Mouse (Mus musculus) frontal cortex, adult (tissue): ENCODE measurements at regions not wholly inside any gene's neighbourhood (a gene's known extent, or its start where the extent isn't known, plus 50 kb on each side); places are given as distances from the start of the nearest gene placed in this dataset.
"Not testable (repeated sequence)": the region's sequence is repeated elsewhere in the genome, so short reads cannot be mapped to it uniquely, and the experiment has no call there.

ENCODE experiments used
- ATAC-seq: cut with Nextera tagmentation; 2 replicates; pipeline ENCODE4 v1.9.2; 2017; ENCODE audit warnings: mild to moderate bottlenecking, moderate library complexity, mixed read lengths; ENCODE audit not compliant: low TSS enrichment

DNA sequence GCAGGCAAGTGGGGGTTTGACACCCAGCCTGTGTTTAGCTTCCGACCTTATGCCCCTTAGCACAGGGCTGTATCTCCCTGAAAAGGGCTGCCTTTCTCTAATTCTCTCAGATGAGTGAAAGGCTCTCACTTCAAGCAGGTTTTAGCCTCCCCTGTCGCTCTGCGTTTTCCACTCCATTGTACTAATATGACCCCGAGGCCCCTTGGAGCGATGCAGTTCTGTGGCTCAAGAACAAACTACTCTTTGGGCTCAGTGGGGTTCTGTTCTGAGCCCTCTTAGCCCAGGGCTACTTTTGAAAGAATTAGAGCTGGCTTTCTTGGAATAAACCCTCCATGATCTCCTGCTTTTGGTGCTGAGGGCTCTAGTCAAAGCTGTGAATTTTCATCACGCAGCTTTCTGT lies 53.4 kb upstream of the Castor2 start:
- no peak for ATAC-seq

DNA sequence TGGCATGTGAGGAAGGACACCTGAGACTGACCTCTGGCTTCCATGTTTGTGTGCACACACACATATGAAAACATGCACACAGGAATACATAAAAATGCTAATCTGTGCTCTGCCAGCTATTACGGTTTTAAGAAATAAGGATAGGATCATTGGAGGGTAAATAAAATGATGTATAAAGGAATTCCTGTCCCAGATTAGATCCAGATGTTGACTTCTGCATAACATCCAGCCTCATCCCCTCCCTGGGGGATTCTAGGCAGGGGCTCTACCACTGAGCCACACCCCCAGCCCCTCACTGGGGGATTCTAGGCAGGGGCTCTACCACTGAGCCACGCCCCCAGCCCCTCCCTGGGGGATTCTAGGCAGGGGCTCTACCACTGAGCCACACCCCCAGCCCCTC lies 56.6 kb upstream of the Castor2 start:
- not testable (repeated sequence) for ATAC-seq

DNA sequence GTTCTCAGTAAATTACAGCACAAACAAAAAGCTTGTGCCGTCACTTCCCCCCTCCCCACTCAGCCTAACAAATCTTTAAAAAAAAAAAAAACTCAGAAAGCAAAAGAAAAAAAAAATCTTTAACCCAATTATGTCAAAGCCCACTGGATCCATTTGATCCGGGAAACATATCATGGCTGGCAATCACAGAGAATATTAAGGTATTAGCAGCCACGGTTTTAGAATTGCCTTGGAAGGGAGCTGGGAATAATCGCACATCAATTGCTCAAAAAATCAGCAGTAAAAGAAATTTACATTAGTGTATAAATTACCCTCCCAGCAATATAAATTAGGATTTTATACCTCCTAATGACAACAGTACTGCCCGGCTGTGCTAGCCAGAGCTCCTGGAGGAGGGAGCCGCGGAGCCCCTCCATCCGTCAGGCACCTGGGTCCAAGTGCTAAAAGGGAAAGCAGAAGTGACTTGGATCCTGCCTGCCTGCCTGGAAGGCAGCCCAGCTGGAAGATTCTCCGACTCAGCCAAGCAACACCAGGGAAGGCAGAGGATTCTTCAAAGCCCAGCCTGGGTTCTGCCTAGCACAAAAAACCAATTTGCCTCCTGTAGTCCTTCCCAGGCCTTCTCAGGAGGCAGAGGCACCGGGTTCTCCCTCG lies 72.1 kb upstream of the Castor2 start:
- ATAC-seq = peak; percentile 94

DNA sequence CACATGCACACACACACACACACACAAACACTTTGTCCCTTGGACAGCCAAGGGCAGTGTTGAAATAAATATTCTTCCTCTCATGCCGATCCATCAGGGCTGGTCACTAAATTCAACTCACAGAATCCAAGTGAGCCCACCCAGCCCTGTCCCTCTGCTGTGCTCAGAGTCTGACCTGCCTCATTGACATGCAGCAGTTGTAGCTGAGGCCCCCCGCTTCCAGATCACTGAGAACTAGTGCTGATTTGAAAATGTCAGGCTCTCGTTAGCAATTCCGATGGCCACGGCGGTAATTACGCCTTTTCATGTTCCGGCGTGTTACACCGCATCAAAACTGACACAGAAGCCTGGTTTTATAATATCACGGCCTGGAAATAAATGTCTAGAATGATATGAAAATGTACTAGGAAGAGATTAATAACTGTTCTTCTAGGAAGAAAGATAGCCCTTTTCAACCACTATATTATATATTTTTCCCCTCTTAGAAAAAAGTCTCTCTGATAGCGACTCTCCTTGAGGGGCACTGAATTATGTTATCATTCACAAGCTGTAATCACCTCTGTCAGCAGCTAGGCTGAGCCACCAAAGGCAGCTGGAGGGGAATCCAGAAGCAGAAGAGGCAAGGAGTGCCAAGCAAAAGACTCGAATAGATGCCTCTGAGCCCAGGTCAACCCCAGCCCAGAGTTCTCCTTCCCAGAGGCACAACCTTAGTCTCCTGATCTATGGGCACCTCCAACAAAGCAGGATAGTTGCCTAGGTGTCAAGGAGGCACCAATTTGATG lies 79.7 kb upstream of the Castor2 start:
- ATAC-seq = no peak

DNA sequence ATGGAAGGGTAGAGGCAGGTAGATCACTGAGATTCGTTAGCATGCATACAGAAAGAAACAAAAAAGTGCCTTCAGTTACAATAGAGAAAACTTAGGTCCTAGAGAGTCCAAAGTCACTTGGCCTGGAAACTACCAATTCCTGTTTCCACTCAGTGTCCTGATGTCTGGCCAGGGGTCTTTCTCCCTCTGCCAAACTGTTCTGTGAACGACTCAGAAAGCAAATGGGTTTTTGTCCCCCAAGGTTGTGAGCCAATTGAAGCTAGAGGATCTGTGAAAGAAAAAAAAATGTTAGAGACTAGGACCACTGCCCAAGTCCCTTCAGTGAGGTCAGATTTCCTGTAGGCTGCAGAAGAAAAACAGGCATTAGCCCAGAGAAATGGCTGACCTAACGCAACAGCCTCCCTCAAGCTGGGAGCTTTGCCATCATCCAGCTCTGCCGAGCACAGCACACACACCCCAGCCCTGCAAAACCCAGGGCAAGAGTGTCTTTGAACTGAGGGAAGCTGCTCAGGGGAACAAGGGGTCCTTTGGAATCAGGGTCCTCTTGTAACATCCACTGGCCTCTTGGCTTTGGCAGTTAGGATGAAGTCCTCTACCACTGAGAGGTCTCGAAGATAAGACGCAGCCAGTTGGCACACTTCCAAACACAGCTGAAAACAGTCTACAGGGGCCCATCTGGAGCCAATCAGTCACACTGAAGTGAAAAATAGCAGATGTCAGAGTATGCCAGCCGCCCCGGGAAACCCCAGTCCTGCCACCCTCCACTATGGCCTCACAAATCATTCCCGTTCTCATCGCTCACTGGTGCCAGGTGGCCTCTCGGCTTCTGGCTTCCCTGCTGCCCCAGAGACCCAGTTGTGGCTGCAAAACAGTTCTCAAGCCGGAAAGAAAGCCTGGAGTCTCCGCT lies 85.0 kb upstream of the Castor2 start:
- ATAC-seq = no peak

DNA sequence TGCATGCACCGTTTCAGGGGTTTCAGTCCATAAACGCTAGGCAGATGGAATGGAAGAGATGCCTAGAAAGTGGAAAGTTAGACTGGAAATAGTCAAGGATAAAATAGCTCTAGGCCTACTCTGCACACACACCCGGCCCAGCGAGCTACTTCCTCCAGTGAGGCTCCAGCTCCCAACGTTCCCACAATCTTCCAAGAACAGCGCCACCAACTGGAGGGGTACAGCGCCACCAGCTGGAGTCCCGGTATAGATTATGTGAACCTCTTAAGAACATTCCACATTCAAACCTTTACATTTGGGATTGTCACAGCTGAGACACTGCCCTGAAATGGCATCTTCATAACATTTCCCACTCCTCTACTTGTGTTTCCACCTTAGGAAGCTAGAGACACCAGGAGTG lies 86.3 kb upstream of the Castor2 start:
- no peak for ATAC-seq

DNA sequence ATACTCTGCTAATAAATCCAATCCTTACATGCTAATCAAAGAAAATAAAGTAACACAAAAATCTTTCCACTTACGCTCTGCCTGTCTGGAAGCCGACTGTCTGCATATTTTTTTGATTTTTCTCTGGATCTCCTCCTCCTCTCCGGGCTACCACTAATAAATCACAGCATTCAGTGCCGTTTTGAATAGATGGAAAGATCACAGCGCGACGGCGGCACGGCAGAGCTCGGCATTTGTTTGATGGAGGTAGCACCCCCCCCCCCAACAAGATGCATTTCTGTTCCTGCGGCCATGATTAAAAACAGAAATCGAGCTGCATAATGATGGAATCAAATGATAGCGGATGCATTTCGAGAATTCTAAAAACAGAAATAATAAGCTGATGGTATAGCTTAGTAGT lies 89.7 kb upstream of the Castor2 start:
- ATAC-seq = no peak

DNA sequence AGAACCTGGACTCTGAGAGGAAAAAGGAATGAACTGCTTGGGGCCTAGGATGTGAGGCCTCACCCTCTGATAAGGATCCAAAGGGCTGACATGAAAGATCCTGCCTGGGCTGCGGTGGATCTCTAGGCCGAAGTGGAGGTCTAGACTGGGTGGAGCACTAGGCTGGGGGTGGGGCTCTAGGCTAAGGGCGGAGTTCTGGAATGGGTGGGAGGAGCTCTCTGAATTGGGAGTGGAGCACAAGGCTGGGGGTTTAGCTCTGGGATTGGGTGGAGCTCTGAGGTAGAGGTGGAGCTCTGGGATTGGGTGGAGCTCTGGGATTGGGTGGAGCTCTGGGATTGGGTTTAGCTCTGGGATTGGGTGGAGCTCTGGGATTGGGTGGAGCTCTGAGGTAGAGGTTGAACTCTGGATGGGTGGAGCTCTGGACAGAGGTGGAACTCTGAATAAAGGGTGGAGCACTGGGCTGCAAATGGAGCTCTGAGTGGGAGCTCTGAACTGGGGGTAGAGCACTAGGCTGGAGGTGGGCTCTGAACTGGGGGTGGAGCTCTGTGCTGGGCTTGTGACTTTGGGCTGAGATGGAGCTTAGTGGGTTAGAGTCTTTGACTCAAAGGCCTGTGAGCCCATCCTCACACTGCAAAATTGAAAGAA lies 92.3 kb upstream of the Castor2 start:
- no peak for ATAC-seq

DNA sequence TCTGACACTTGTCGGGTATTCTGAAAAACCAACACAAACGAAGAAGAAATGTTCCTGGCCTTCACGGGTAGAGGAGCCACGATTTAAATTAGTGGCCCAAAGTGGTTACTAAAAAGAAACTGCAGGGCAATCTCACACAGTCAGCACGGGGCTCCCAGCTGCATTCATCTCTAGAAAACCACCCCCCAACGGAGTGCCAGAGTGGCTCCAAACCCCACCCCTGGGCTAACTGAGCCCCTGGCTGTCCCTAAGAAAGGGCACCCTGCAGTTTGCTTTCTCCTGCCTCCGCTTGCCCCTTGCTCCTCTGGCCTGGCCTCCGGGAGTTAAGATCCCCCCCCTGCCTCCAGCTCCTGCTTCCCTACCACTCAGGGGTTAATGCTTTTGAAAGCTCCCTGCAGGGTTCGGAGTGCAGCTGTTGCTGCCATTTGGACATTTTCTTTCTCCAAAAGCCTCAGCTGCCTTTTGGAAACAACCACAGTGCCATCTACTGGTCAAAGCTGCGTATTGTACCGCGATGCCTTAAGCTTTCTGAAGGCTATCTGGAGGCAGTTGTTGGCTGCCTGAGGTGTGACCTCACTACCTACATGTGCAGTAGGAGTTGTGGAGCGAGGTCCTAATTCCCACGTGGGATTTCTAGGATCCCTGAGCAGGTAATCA lies 92.9 kb upstream of the Castor2 start:
- ATAC-seq = peak; percentile 86

DNA sequence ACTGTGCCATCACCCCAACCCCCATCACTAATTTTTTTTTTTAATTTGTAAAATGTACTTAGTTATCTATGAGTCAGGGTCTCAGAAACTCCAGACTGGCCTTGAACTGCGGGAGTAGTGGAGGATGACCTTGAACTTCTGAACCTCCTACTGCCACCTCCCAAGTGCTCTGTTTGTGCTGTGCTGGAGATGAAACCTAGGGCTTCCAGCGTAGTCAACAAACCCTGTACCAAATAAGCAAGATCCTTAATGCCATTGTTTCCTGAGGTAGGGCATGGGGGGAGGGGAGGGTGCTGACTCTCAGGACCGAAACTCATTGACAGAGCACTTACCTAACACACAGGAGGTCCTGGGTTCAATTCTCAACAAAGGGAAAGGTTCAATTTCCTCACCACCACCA lies 93.5 kb upstream of the Castor2 start:
- ATAC-seq = no peak

DNA sequence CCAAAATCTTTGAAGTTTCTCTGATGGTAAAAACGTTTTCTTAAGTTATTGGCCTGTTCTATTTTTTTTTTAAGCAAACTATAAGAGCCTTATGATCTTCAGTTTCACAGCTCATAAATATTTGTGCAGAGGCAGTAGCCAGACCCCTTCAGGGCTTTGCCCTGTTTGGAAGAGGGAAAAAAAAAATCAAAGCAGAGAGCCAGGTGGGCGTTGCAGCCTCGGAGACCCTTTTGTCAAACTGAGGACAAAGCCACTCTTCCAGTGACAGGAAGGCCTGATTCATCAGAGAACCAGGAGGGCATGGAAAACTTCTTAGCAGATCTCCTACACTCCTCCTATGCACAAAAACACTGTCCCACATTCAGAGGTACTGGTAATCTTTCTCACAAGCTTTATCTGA lies 99.4 kb upstream of the Castor2 start:
- no peak for ATAC-seq

DNA sequence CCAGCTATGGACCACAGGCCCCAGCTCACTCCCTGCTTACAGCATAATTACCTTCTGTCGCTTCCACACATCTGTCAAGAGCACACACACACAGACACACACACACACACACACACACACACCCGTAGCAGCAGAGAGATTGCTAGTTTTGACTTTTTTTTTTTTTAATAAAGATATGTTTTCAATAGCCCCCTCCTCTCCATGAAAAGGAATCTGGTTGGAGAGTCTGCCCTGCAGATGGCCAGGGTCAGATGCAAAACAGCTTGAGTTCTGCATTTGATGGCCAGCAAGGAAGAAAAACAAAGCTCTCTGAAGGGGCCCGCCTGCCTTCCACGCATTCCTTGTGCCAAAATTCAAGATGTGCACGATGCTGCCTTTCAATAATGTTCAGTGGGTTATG lies 99.8 kb upstream of the Castor2 start:
- no peak for ATAC-seq

DNA sequence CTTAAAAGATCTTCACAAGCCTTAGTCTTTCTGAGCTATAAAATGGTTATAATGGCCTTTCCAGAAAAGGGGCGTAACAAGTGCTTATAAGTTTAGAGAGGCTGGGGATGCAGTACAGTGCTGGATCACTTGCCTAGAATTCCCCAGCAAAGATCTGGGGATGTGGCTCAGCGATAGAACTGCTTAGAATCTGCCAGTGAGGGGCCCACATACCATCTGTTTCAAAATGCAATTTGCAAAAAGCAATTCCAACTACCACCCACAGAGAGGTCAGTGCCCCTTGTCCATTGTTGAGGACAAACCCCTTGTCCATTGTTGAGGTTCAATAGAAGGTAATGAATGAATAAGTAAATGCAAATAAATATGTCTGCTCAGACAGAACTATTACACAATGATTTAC lies 107.5 kb upstream of the Castor2 start:
- ATAC-seq = no peak

DNA sequence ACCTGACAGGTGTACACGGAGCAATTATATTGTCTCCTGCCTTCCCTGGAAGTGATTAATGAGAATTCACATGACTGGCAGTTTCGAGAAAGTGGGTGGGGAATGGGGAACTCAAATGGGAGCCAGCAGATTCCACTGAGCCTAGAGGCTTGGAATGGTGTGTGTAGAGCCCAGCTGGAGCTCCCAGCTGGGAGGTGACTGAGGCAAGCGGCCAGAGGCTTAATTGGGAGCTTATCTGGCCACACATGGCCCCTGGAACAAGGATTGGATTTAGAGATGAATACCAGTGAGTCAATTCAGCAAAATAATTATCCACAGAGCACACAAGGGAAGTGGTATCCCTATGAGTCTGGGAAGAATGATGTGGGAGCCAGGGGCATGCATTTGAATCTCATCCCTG lies 108.0 kb upstream of the Castor2 start:
- ATAC-seq = no peak

DNA sequence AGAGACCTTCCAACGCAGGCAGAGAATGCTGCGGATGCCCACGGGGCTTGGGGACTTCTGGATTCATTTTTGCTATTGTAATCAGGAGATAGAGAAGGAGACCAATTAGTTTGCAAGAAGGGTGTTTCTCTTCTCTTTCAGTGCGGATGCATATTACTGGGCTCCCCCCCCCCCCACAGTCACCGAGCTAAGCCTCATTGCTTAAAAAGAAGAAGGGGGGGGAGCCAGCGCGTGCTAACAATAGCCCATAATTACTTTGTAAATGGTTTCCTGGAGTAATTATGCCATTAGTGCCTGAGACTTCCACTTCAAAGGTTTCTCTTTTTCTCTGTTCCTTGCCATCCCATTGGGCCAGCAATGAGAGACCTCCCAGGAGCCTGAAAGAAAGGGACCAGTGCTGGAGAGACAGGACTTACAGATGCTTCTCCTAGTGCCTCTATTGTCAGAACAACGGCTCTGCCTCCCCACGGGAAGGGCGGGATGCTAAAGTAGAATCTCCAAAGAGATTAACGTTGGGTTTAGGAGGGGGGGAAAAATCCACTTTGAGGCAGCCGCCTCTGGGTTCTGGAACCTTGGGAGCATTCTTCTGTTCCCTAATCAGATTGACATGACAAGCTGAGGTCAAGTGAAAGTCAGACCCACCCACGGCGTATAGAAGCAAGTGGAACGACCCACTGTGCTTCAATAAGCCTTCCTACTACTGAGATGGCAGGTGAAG lies 116.1 kb upstream of the Castor2 start:
- ATAC-seq = no peak

DNA sequence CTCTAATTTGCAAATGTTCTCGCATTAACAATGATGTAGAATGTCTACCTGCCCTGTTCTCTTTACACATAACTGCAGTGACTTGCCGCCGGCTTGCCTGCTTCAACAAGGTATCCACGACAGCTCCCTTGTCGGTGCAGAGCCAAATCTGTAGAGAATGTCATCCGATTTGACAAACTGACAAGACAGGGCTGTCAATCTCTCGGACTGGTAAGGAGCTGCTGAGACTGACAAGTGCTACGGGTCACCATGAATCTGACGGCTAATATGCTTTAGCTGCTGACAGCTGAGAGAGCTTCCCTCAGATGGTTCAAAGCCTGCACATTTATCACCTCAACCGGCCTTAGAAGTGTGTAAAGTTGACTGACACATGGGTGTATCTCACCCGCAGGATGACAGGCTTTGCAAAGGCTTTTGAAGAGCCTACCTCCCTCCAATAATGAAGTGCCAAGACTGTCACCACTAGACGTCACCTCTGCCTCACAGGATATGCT lies 129.0 kb upstream of the Castor2 start:
- no peak for ATAC-seq

DNA sequence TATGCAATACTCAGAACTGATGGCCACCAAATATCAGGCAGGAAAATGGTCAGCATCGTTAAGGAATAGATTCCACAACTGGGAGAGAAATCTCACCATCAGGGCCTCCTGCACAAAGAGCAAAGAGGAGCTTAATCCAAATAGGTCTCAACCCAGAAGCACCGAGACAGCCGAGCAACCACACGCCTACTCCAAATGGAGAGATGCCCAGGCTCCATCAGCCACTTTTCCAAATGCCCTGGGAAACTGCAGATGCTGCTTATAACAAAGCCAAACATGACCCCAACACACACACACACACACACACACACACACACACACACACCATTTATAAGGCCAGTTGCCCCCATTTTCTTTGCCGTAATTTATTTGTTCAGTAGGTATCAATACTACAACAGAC lies 136.2 kb upstream of the Castor2 start:
- no peak for ATAC-seq

DNA sequence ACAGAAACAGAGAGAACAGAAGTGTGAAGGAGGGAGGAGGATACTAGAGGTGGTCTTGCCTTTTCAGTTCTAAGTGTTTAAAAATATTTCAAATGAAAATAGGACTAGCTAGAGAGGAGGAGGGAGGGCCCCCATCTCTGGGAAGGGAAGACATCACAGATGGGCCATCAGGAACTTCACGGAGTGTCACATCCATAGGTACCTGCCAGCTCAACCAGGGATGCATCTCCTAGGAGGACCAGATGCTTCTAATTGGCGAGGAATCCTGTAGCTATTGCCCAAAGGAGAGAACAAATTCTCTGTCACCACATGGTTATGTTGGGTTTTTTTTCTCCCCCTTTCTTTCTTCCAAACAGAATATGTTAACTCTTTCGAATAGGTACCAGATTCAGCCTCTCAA lies 158.7 kb upstream of the Castor2 start:
- ATAC-seq = peak; percentile 76

DNA sequence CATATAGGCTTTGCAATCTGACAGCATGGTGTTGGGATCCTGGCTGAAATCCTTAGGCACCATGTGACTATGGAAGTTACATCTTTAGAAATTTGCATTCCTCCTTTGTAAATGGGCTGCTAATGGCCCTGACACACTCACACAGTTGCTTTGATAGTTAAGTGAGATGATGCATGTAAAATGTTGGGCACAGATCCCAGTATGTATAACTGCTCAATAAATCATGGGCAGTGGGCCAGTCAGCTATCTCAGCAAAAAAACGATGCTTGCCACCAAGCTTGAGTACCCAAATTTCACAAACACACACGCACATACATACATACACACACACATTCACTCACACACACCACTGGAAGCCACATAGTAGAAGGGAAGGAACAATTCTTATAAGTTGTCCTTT lies 159.5 kb upstream of the Castor2 start:
- ATAC-seq = no peak

DNA sequence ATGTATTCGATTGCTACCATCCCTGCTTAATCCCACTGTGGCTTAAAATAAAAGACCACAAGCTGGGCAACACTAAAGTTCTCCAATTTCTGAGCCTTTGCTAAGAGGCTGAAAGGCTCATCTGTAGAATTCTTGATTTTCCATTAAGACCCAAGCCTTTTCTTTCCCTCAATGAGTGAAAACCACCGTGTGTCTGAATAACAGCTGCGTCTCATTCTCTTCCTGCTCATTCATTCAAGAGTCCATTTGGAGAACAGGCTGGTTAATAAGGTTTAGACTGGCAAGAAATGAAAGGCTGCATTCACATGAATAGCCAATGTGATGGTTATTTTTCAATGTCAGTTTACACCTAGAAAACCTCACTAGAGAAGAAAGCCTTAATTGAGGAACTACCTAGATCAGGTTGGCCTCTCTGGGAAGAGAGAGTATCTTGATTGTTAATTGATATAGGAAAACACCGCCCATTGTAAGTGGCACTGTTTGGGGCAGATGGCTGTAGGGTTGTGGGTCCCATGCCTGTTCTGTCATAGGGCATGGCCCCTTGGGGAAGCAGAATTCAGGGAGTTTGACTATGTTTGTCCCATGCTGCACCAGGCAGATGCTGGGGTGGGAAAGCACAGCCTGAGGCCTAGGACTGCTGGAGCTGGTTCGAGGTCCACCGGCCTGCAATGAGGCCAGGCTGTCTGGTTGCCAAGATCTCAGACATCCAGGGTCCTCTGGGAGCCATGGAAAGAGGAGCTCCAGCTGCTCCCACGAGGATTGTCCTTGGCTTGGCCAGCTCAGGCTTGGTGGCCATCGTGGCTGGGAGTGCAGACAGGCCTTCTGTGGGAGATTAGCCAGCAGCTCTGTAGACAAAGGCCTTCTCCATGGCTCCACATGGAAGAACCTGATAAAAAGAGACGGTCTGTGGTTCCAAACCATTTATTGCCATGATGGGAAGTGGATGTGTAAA lies 161.3 kb upstream of the Castor2 start:
- ATAC-seq = no peak
